Mouse (Mus musculus) intestine, embryonic 16.5 days (tissue): ENCODE measurements around the gene Sertad3. TPM values are rescaled to one million over a fixed set of nuclear protein-coding genes. Genes with fewer than 3 reads are reported as not detected.
A peak's percentile ranks its signal among the peaks of the same experiment; 100 is the strongest.

Experiments used
- ATAC-seq: fragments of 200-750 bp; cut with Nextera tagmentation; 2 replicates; pipeline ENCODE4 v1.8.0; 2017; ENCODE audit warnings: moderate TSS enrichment, moderate library complexity
- H3K27ac ChIP-seq: fragments of 300-500 bp; sonication (generic); 2 replicates; pipeline ENCODE4 v1.5.1; 2014; ENCODE audit warnings: mild to moderate bottlenecking, low read length
- H3K27me3 ChIP-seq: fragments of 300-500 bp; sonication (generic); replicated peaks from 2 replicates; pipeline ENCODE4 v1.6.1; 2014; ENCODE audit warnings: low read length, control low read depth, mixed read lengths; ENCODE audit not compliant: control insufficient read depth, insufficient read depth
- H3K36me3 ChIP-seq: fragments of 300-500 bp; sonication (generic); 2 replicates; pipeline ENCODE4 v1.6.1; 2014; ENCODE audit warnings: low read length, control low read depth; ENCODE audit not compliant: control insufficient read depth, insufficient read depth
- H3K4me1 ChIP-seq: fragments of 300-500 bp; sonication (generic); 2 replicates; pipeline ENCODE4 v1.6.1; 2014; ENCODE audit warnings: low read length, control low read depth, mixed read lengths; ENCODE audit not compliant: control insufficient read depth, insufficient read depth
- H3K4me2 ChIP-seq: fragments of 300-500 bp; sonication (generic); 2 replicates; pipeline ENCODE4 v1.6.1; 2014; ENCODE audit warnings: low read depth, low read length, control low read depth
- H3K4me3 ChIP-seq: fragments of 300-500 bp; sonication (generic); 2 replicates; pipeline ENCODE4 v1.5.1; 2014; ENCODE audit warnings: mild to moderate bottlenecking, low read length
- H3K9ac ChIP-seq: fragments of 300-500 bp; sonication (generic); 2 replicates; pipeline ENCODE4 v1.6.1; 2014; ENCODE audit warnings: low read depth, low read length
- H3K9me3 ChIP-seq: fragments of 300-500 bp; sonication (generic); 2 replicates; pipeline ENCODE4 v1.6.1; 2016; ENCODE audit warnings: low read length, control low read depth; ENCODE audit not compliant: control insufficient read depth
- whole genome bisulfite sequencing: fragments of 180-500 bp; shearing (Covaris S2); extraction: QIAGEN DNeasy Blood & Tissue Kit; methylation state at CpG from one replicate; pipeline ENCODE4 v1.1.7; 2014; 5-methylcytosine and 5-hydroxymethylcytosine counted together
- polyA plus RNA-seq: library from polyadenylated mRNA; unstranded; fragments of >200 nt; fragmentation: Nextera tagmentation; extraction: Ambion mirVana; gene quantifications from 2 replicates; pipeline ENCODE4 v1.2.1, GENCODE M21; 2015

Gene Sertad3
- polyA plus RNA-seq, 1 experiment from 2014 or later = 27.4 TPM

- no peak; the same call in 1 of the 2 replicates for ATAC-seq
- no peaks in the 10 kb centered on the region for H3K36me3 ChIP-seq
- WGBS = 7% methylated on average over 53 of the region's 53 CpGs
Observed at GRCm38 (mm10) chr7:27446521-27447418, 26.8 kb upstream of the Sertad3 start.

GRCm38 (mm10) chr7:27447419-27448286, 25.9 kb upstream of the Sertad3 start, which contains the start of the genes Sptbn4 and Blvrb:
Gene Sptbn4, minus strand, starts transcription at chr7:27447686.
Gene Blvrb, plus strand, starts transcription at chr7:27447978.
- Histone ChIP-seq H3K4me3 (peak within 1 kb of the TSS; percentile 73), H3K27me3 (peaks cover 18% of the 10 kb centered on the region), H3K9ac (peak within 1 kb of the TSS; percentile 80), H3K36me3 (no peaks in the 10 kb centered on the region), H3K4me2 (peak within 1 kb of the TSS; percentile 99), H3K4me1 (peaks cover 25% of the 10 kb centered on the region), H3K9me3 (no peaks in the 10 kb centered on the region), H3K27ac (peak within 1 kb of the TSS; percentile 63)
- WGBS = 1% methylated on average over 54 of the region's 54 CpGs
- peak; percentile 92 for ATAC-seq

More at GRCm38 (mm10) chr7:27446521-27447418, 26.8 kb upstream of the Sertad3 start:
- Histone ChIP-seq H3K4me1 (peaks cover 25% of the 10 kb centered on the region), H3K4me2 (peak overlapping the region; percentile 99), H3K9me3 (no peaks in the 10 kb centered on the region), H3K4me3 (peak overlapping the region; percentile 73), H3K27me3 (peaks cover 18% of the 10 kb centered on the region), H3K27ac (no peak overlapping the region), H3K9ac (peak overlapping the region; percentile 68)

- Histone ChIP-seq H3K27me3 (peaks cover 18% of the 10 kb centered on the region), H3K9ac (peak overlapping the region; percentile 80), H3K4me1 (peaks cover 25% of the 10 kb centered on the region), H3K9me3 (no peaks in the 10 kb centered on the region), H3K36me3 (no peaks in the 10 kb centered on the region), H3K4me2 (peak overlapping the region; percentile 98), H3K4me3 (peak overlapping the region; percentile 73), H3K27ac (peak overlapping the region; percentile 63)
- WGBS = 50% methylated on average over 15 of the region's 15 CpGs
- peak; percentile 16 for ATAC-seq
Observed at GRCm38 (mm10) chr7:27448421-27449206, 25.0 kb upstream of the Sertad3 start.

GRCm38 (mm10) chr7:27449256-27449862, 24.2 kb upstream of the Sertad3 start:
- H3K9ac ChIP-seq = no peak overlapping the region
- H3K9me3 ChIP-seq = no peaks in the 10 kb centered on the region
- peaks cover 25% of the 10 kb centered on the region for H3K4me1 ChIP-seq
- ATAC-seq = no peak
- H3K27ac ChIP-seq = peak overlapping the region; percentile 63
- H3K36me3 ChIP-seq = no peaks in the 10 kb centered on the region
- peaks cover 18% of the 10 kb centered on the region for H3K27me3 ChIP-seq
- H3K4me3 ChIP-seq = no peak overlapping the region
- 56% methylated on average over 10 of the region's 10 CpGs for WGBS
- H3K4me2 ChIP-seq = peak overlapping the region; percentile 98; the same call in 1 of the 2 replicates

- Histone ChIP-seq H3K36me3 (no peaks in the 10 kb centered on the region), H3K4me2 (no peak overlapping the region), H3K27ac (no peak overlapping the region), H3K4me3 (no peak overlapping the region), H3K4me1 (peaks cover 21% of the 10 kb centered on the region), H3K9ac (no peak overlapping the region), H3K27me3 (peaks cover 8% of the 10 kb centered on the region; the same call in 1 of the 2 replicates), H3K9me3 (no peaks in the 10 kb centered on the region)
- 92% methylated on average over 2 of the region's 2 CpGs for WGBS
- no peak for ATAC-seq
Observed at GRCm38 (mm10) chr7:27451359-27451758, 22.2 kb upstream of the Sertad3 start.

GRCm38 (mm10) chr7:27452206-27452770, 21.3 kb upstream of the Sertad3 start:
- no peaks in the 10 kb centered on the region for H3K9me3 ChIP-seq
- H3K27ac ChIP-seq = no peak overlapping the region
- H3K36me3 ChIP-seq = no peaks in the 10 kb centered on the region
- no peak overlapping the region for H3K9ac ChIP-seq
- peaks cover 13% of the 10 kb centered on the region for H3K4me1 ChIP-seq
- H3K4me3 ChIP-seq = no peak overlapping the region
- ATAC-seq = no peak
- WGBS = 57% methylated on average over 13 of the region's 13 CpGs
- no peak overlapping the region for H3K4me2 ChIP-seq
- H3K27me3 ChIP-seq = no peaks in the 10 kb centered on the region

- no peak overlapping the region for H3K9ac ChIP-seq
- no peaks in the 10 kb centered on the region for H3K27me3 ChIP-seq
- H3K27ac ChIP-seq = no peak overlapping the region
- H3K4me2 ChIP-seq = no peak overlapping the region
- H3K4me3 ChIP-seq = no peak overlapping the region
- no peak for ATAC-seq
- no peaks in the 10 kb centered on the region for H3K4me1 ChIP-seq
- peaks cover 2% of the 10 kb centered on the region; the same call in 1 of the 2 replicates for H3K36me3 ChIP-seq
- WGBS = 76% methylated on average over 10 of the region's 10 CpGs
- H3K9me3 ChIP-seq = no peaks in the 10 kb centered on the region
Observed at GRCm38 (mm10) chr7:27454461-27455121, 19.0 kb upstream of the Sertad3 start.

- H3K4me3 ChIP-seq = no peak overlapping the region
- no peaks in the 10 kb centered on the region for H3K9me3 ChIP-seq
- no peaks in the 10 kb centered on the region for H3K27me3 ChIP-seq
- no peak overlapping the region for H3K4me2 ChIP-seq
- H3K36me3 ChIP-seq = peaks cover 3% of the 10 kb centered on the region; the same call in 1 of the 2 replicates
- no peak overlapping the region for H3K27ac ChIP-seq
- no peak overlapping the region for H3K9ac ChIP-seq
- 91% methylated on average over 3 of the region's 3 CpGs for WGBS
- no peaks in the 10 kb centered on the region for H3K4me1 ChIP-seq
- no peak for ATAC-seq
Observed at GRCm38 (mm10) chr7:27455273-27455672, 18.3 kb upstream of the Sertad3 start.
